8 mouse cellular contexts compared by ENCODE assay signal in the genomic region with DNA sequence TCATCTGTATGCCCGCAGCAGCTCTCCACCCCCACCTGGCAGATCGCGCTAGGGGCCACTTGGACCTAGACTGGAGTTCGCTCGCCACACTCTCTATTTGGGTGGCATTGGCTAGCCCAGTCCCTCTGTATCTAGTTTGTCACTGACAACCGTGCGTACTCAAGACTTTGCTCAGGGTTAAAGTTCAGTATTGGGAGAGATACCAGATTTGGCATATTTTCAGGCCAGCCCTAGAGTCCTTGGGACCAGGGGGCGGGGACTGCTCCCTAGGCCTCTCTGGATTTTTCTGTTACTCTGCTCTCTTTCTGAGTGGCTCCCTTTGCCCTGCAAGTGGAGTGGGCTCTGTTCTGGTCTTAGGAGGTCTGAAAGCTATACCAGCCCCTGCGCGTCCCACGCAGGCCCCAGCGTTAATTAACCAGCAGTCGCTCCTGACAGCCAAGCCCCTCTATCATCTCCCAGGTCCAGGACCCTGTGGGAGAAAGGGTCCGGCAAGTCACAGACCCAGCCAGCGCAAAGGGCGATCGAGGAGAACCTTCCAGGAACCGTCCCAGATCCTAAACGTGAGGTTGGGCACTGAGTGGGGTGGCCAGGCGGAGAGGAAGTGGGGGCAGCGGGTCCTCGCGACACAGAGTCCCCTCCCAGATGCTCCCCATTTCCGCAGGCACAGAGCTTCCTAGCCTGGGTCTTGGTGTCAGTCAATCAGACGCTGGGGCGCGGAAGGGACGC. TPM values are rescaled to one million over a fixed set of nuclear protein-coding genes. Genes with fewer than 3 reads are reported as not detected.
DNase-seq lines count a peak whose midpoint lies in the region; ATAC-seq and TF ChIP-seq lines count a peak whose summit lies in the region.

A gene (plus strand): TSS at position 256 of the 726 bp plus-strand sequence.

- DNase-seq in kidney, adult 8-10 months: peak; percentile 44 to 63
- DNase-seq in kidney, adult 18-20 months: no peak
- peak; percentile 49 for DNase-seq in adrenal gland, adult 8-10 months
- peak in 1 of 2 experiments; percentile 53 for DNase-seq in heart, postnatal 14 days
- peak in 1 of 2 experiments; percentile 31 for DNase-seq in layer of hippocampus, postnatal 14 days (ENCODE audit: low spot score in 2 of 2)

- peaks cover 16% of the 10 kb centered on the region for H3K4me1 ChIP-seq in forebrain, embryonic 12.5 days
- peaks cover 9% of the 10 kb centered on the region for H3K4me1 ChIP-seq in testis, adult 2 months (ENCODE audit: control insufficient read depth, insufficient read depth, low read length)

- no peaks in the 10 kb centered on the region for H3K36me3 ChIP-seq in forebrain, embryonic 12.5 days (replicated peaks)
- no peaks in the 10 kb centered on the region for H3K36me3 ChIP-seq in macrophage (ENCODE audit: inconsistent target)
- H3K36me3 ChIP-seq in testis, adult 2 months (ENCODE audit: control insufficient read depth, insufficient read depth, low read length): no peaks in the 10 kb centered on the region

- peak within 1 kb of the TSS; percentile 94 for H3K4me2 ChIP-seq in forebrain, embryonic 12.5 days

- H3K9me3 ChIP-seq in forebrain, embryonic 12.5 days: no peaks in the 10 kb centered on the region

- no peaks in the 10 kb centered on the region for H3K27me3 ChIP-seq in forebrain, embryonic 12.5 days
- H3K27me3 ChIP-seq in testis, adult 2 months (ENCODE audit: control insufficient read depth, insufficient read depth, low read length): no peaks in the 10 kb centered on the region

- H3K9ac ChIP-seq in forebrain, embryonic 12.5 days: peak within 1 kb of the TSS; percentile 70

- TF ChIP-seq CTCF in testis, adult 2 months (IDR thresholded peaks at IDR 0.05; ENCODE audit: control insufficient read depth, insufficient read depth, insufficient replicate concordance, low read depth, low read length): no peak

- WGBS in forebrain, embryonic 12.5 days: 3% methylated on average over 28 of the region's 28 CpGs
- 6% methylated on average over 28 of the region's 28 CpGs for WGBS in macrophage (ENCODE audit: missing documents)

- TF ChIP-seq POLR2A in testis, adult 2 months (IDR thresholded peaks at IDR 0.05; ENCODE audit: control insufficient read depth, low read depth, low read length): no peak

- peak; percentile 43 for ATAC-seq in forebrain, embryonic 12.5 days (ENCODE audit: low FRiP score)

- peak within 1 kb of the TSS; percentile 54 for H3K4me3 ChIP-seq in forebrain, embryonic 12.5 days (replicated peaks)
- H3K4me3 ChIP-seq in macrophage (ENCODE audit: inconsistent target): peak within 1 kb of the TSS; percentile 61
- H3K4me3 ChIP-seq in testis, adult 2 months (ENCODE audit: control insufficient read depth, low read depth, low read length): peak within 1 kb of the TSS; percentile 84

- H3K79me2 ChIP-seq in macrophage (ENCODE audit: inconsistent target): peaks cover 34% of the 10 kb centered on the region; the same call in 1 of the 2 replicates

- intact Hi-C loops in heart, postnatal 14 days (cut with DNase I): loop anchor here (1.0 to 2.0 kb wide), 2 partner anchors 18 to 84 kb away; no protein-coding TSS in a partner anchor

- peak within 1 kb of the TSS; percentile 70 for H3K27ac ChIP-seq in forebrain, embryonic 12.5 days
- peak within 1 kb of the TSS; percentile 63 for H3K27ac ChIP-seq in macrophage
- peak within 1 kb of the TSS; percentile 79 for H3K27ac ChIP-seq in testis, adult 2 months (ENCODE audit: control insufficient read depth, insufficient read depth, low read depth, low read length)

RNA-seq across cellular contexts. Expression of the gene that starts here (rescaled TPM):
- 10 to 100 TPM; 33.8 to 64.0 (median 45.6) TPM for total RNA-seq in adrenal gland, adult 8-10 months (2022)
- polyA plus RNA-seq in forebrain, embryonic 12.5 days (2016; fragmentation: Nextera tagmentation; extraction: Ambion mirVana): 12.1 and 14.2 TPM in 2 replicates
- total RNA-seq in heart, postnatal 14 days (2021): 10 to 100 TPM; 26.0 to 27.3 TPM
- total RNA-seq in layer of hippocampus, postnatal 14 days (2021): 10 to 100 TPM; 17.4 to 20.6 TPM
- total RNA-seq in macrophage (2018; cell fraction: chromatin; rRNA removed): 10 to 100 TPM in 20 of 26 experiments, 1 to 10 TPM in 6; 3.8 to 83.0 (median 27.6) TPM
- total RNA-seq in macrophage (2018; cell fraction: cytosol; rRNA removed): 100 to 1,000 TPM in 7 of 26 experiments, 10 to 100 TPM in 19; 12.3 to 145 (median 38.9) TPM
- 100 to 1,000 TPM in 4 of 26 experiments, 10 to 100 TPM in 16, 1 to 10 TPM in 6; 5.3 to 166 (median 41.8) TPM for total RNA-seq in macrophage (2018; cell fraction: nucleus; rRNA removed)
- 15.1 to 37.7 TPM (median 17.5 TPM) in 3 replicates for polyA plus RNA-seq in macrophage (2018)
- polyA plus RNA-seq in testis, adult 2 months (2012; rRNA removed): 1.9 and 3.1 TPM in 2 replicates
